Comparison of ENCODE assay signal across 8 mouse cellular contexts in the genomic region with DNA sequence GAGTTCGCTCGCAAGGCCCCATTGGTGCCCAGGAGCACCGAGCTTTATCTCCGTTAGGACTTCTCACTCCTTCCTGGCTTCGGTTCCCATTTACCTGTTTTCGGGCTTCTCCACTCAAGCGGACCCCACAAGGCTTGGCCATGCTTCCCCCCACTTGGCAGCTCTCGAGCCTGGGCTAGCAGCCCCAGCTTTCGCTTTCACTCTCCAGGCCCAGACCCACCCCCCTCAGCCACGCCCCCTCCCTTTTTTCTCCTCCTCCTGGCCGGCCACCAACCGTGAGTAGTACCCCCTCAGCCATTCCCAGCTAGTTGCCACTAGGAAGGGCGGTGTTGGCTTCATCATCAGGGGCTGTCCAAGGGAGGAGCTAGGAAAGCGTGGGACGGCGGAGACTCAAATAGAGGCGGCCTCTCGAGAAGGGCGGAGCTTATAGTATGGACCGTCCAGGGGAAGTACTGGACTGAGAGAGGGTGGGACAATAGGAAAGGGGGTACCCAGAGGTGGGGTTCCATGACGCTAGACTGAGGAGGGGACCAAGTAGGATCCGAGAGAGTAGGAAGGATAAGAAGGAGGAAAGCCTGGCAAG. TPM values are rescaled to one million over a fixed set of nuclear protein-coding genes. Genes with fewer than 3 reads are reported as not detected.
DNase-seq lines count a peak whose midpoint lies in the region; ATAC-seq and TF ChIP-seq lines count a peak whose summit lies in the region.

Gene Psme2, minus strand, starts transcription at position 366 of the 583 bp plus-strand sequence.

- peak in 1 of 2 experiments; percentile 0; a peak in 1 of 4 replicates for TF ChIP-seq EP300 in MEL (IDR thresholded peaks at IDR 0.05; ENCODE audit: low read depth in 1 of 2, low read length in 2 of 2)

- peak within 1 kb of the TSS; percentile 86 for H3K27ac ChIP-seq in MEL (ENCODE audit: control insufficient read depth, low read depth, low read length)
- H3K27ac ChIP-seq in cerebellum, adult 2 months (ENCODE audit: insufficient read depth, low read length) = peak within 1 kb of the TSS; percentile 70
- H3K27ac ChIP-seq in forebrain, postnatal 0 days (ENCODE audit: low read depth, low read length) = peak within 1 kb of the TSS; percentile 82
- peak within 1 kb of the TSS; percentile 99 for H3K27ac ChIP-seq in lung, embryonic 15.5 days

- peak; percentile 92 for ATAC-seq in forebrain, postnatal 0 days
- ATAC-seq in lung, embryonic 15.5 days (ENCODE audit: borderline replicate concordance, extremely low read depth, low FRiP score, low TSS enrichment) = peak; percentile 97

- peak; percentile 98 for DNase-seq in MEL (ENCODE audit: low read depth, low spot score)
- peak; percentile 82 to 87 for DNase-seq in cerebellum, adult 2 months
- DNase-seq in forebrain, postnatal 0 days = peak; percentile 95
- DNase-seq in heart, postnatal 4 days = peak; percentile 95
- DNase-seq in layer of hippocampus, adult 8-10 months (ENCODE audit: low spot score in 2 of 2) = peak; percentile 89 to 96
- DNase-seq in ovary, adult 18-20 months (ENCODE audit: low spot score) = peak; percentile 98
- DNase-seq in thymus, postnatal 14 days = peak; percentile 75

- H3K9ac ChIP-seq in MEL (ENCODE audit: control insufficient read depth, low read depth, low read length, poor library complexity, severe bottlenecking) = peak within 1 kb of the TSS; percentile 82
- H3K9ac ChIP-seq in forebrain, postnatal 0 days = peak within 1 kb of the TSS; percentile 57
- H3K9ac ChIP-seq in lung, embryonic 15.5 days = peak within 1 kb of the TSS; percentile 80

- under 1% methylated on average over 21 of the region's 22 CpGs for WGBS in cerebellum, adult 2 months
- WGBS in forebrain, postnatal 0 days = 1% methylated on average over 22 of the region's 22 CpGs
- WGBS in lung, embryonic 15.5 days = under 1% methylated on average over 22 of the region's 22 CpGs

- peaks cover 3 to 39% of the 10 kb centered on the region in 2 experiments for H3K4me1 ChIP-seq in MEL (ENCODE audit: control insufficient read depth in 1 of 2, insufficient read depth in 2 of 2, low read length in 2 of 2)
- no peaks in the 10 kb centered on the region for H3K4me1 ChIP-seq in cerebellum, adult 2 months (ENCODE audit: control insufficient read depth, insufficient read depth, low read length)
- H3K4me1 ChIP-seq in forebrain, postnatal 0 days (ENCODE audit: insufficient read depth) = peaks cover 19% of the 10 kb centered on the region
- H3K4me1 ChIP-seq in lung, embryonic 15.5 days = peaks cover 25% of the 10 kb centered on the region

- H3K79me2 ChIP-seq in MEL (ENCODE audit: control insufficient read depth, insufficient read depth, low read length, poor library complexity) = peaks cover 24% of the 10 kb centered on the region

- H3K9me3 ChIP-seq in MEL (replicated peaks; ENCODE audit: insufficient read depth, low read length) = no peaks in the 10 kb centered on the region
- H3K9me3 ChIP-seq in forebrain, postnatal 0 days (ENCODE audit: low read length) = no peaks in the 10 kb centered on the region
- no peaks in the 10 kb centered on the region for H3K9me3 ChIP-seq in lung, embryonic 15.5 days

- TF ChIP-seq RAD21 in MEL (IDR thresholded peaks at IDR 0.05; ENCODE audit: low read depth, low read length) = no peak

- H3K36me3 ChIP-seq in MEL (ENCODE audit: control insufficient read depth in 1 of 2, insufficient read depth in 2 of 2, low read length in 2 of 2) = peaks cover 3 to 25% of the 10 kb centered on the region in 2 experiments; a peak in 3 of 4 replicates
- H3K36me3 ChIP-seq in forebrain, postnatal 0 days (ENCODE audit: insufficient read depth) = peaks cover 24% of the 10 kb centered on the region
- H3K36me3 ChIP-seq in lung, embryonic 15.5 days = peaks cover 23% of the 10 kb centered on the region

- no peak for TF ChIP-seq CTCF in MEL (IDR thresholded peaks at IDR 0.05 in 2 of 3, conservative IDR thresholded peaks at IDR 0.05 in 1 of 3; ENCODE audit: control insufficient read depth in 1 of 3, insufficient read depth in 1 of 3, low read depth in 2 of 3, low read length in 3 of 3, poor library complexity in 1 of 3, severe bottlenecking in 1 of 3)
- TF ChIP-seq CTCF in cerebellum, adult 2 months (IDR thresholded peaks at IDR 0.05; ENCODE audit: borderline replicate concordance, insufficient read depth, low read depth, low read length) = no peak
- TF ChIP-seq CTCF in forebrain, postnatal 0 days (IDR thresholded peaks at IDR 0.05; ENCODE audit: low read depth) = no peak

- peak within 1 kb of the TSS; percentile 95 for H3K4me2 ChIP-seq in forebrain, postnatal 0 days (ENCODE audit: low read depth)
- peak within 1 kb of the TSS; percentile 93 for H3K4me2 ChIP-seq in lung, embryonic 15.5 days

- no peaks in the 10 kb centered on the region for H3K27me3 ChIP-seq in MEL (ENCODE audit: control insufficient read depth in 1 of 2, insufficient read depth in 2 of 2, low read length in 2 of 2)
- H3K27me3 ChIP-seq in cerebellum, adult 2 months (ENCODE audit: control insufficient read depth, insufficient read depth, low read length) = no peaks in the 10 kb centered on the region
- no peaks in the 10 kb centered on the region for H3K27me3 ChIP-seq in forebrain, postnatal 0 days (ENCODE audit: insufficient read depth, low read length)
- H3K27me3 ChIP-seq in lung, embryonic 15.5 days = no peaks in the 10 kb centered on the region

- peak within 1 kb of the TSS; percentile 80 to 94 for H3K4me3 ChIP-seq in MEL (ENCODE audit: control insufficient read depth in 1 of 2, insufficient read depth in 1 of 2, low read depth in 2 of 2, low read length in 2 of 2)
- peak within 1 kb of the TSS; percentile 89 for H3K4me3 ChIP-seq in cerebellum, adult 2 months (replicated peaks; ENCODE audit: insufficient read depth, low read depth, low read length)
- peak within 1 kb of the TSS; percentile 80 for H3K4me3 ChIP-seq in forebrain, postnatal 0 days (ENCODE audit: low read depth, low read length)
- peak within 1 kb of the TSS; percentile 84 for H3K4me3 ChIP-seq in lung, embryonic 15.5 days

- peak; percentile 54 to 66; a peak in 2 of 4 replicates for TF ChIP-seq POLR2A in MEL (IDR thresholded peaks at IDR 0.05; ENCODE audit: control insufficient read depth in 1 of 2, insufficient read depth in 1 of 2, low read depth in 1 of 2, low read length in 2 of 2, poor library complexity in 1 of 2)
- TF ChIP-seq POLR2A in cerebellum, adult 2 months (IDR thresholded peaks at IDR 0.05; ENCODE audit: borderline replicate concordance, insufficient read depth, low read length) = no peak

TF ChIP-seq in MEL, 35 proteins besides CTCF, POLR2A, EP300 and RAD21:
- 0 out of 2 replicates have a peak, but pooled peaks have one; percentile 56 for TF ChIP-seq ETS1 (IDR thresholded peaks at IDR 0.05; ENCODE audit: low read depth, low read length)
- no peak for TF ChIP-seq MAZ (IDR thresholded peaks at IDR 0.05; ENCODE audit: low read depth, low read length)
- peak; percentile 15; the same call in 1 of the 2 replicates for TF ChIP-seq ELF1 (IDR thresholded peaks at IDR 0.05; ENCODE audit: low read depth, low read length)
- TF ChIP-seq POLR2AphosphoS2 (IDR thresholded peaks at IDR 0.05; ENCODE audit: low read length) = peak; percentile 74
- TF ChIP-seq RCOR1 (IDR thresholded peaks at IDR 0.05; ENCODE audit: low read depth, low read length) = no peak
- peak; percentile 18; the same call in 1 of the 2 replicates for TF ChIP-seq NELFE (IDR thresholded peaks at IDR 0.05; ENCODE audit: low read depth, low read length)
- TF ChIP-seq MXI1 (IDR thresholded peaks at IDR 0.05; ENCODE audit: low read depth, low read length) = peak; percentile 85
- TF ChIP-seq SIN3A (IDR thresholded peaks at IDR 0.05; ENCODE audit: low read length) = peak; percentile 85
TF ChIP-seq in MEL: peak in this region for 6.

RNA-seq across cellular contexts. Expression of gene Psme2, which starts in this region (rescaled TPM):
- 98.1 and 143 TPM in 2 replicates for total RNA-seq in MEL (2012; rRNA removed)
- polyA plus RNA-seq in MEL (2012; ENCODE audit: insufficient read depth in 1 of 2, insufficient read length in 2 of 2, low read depth in 1 of 2, low replicate concordance in 2 of 2, missing spikeins in 1 of 2) = 100 to 1,000 TPM in 1 of 2 experiments, not detected in 1; 231 TPM
- polyA plus RNA-seq in cerebellum, adult 2 months (2012; rRNA removed) = 43.1 and 46.8 TPM in 2 replicates
- 76.2 and 137 TPM in 2 replicates for total RNA-seq in forebrain, postnatal 0 days (2014; rRNA removed)
- 171 and 193 TPM in 2 replicates for polyA plus RNA-seq in forebrain, postnatal 0 days (2015; fragmentation: Nextera tagmentation; extraction: Ambion mirVana)
- total RNA-seq in heart, postnatal 4 days (2021) = 100 to 1,000 TPM; 127 to 153 TPM
- total RNA-seq in layer of hippocampus, adult 8-10 months (2022) = 10 to 100 TPM; 57.2 to 74.4 (median 69.8) TPM
- polyA plus RNA-seq in lung, embryonic 15.5 days (2015; fragmentation: Nextera tagmentation; extraction: Ambion mirVana) = 234 and 238 TPM in 2 replicates

Comparison
In these comparisons a context has a peak if more than half of its experiments do, and no peak if none do; other contexts are left out.
1. Peak in every context shown above with its lines: DNase-seq, ATAC-seq, H3K4me3 ChIP-seq and H3K27ac ChIP-seq.